ENCODE assay signal across 8 mouse cellular contexts in the genomic region with DNA sequence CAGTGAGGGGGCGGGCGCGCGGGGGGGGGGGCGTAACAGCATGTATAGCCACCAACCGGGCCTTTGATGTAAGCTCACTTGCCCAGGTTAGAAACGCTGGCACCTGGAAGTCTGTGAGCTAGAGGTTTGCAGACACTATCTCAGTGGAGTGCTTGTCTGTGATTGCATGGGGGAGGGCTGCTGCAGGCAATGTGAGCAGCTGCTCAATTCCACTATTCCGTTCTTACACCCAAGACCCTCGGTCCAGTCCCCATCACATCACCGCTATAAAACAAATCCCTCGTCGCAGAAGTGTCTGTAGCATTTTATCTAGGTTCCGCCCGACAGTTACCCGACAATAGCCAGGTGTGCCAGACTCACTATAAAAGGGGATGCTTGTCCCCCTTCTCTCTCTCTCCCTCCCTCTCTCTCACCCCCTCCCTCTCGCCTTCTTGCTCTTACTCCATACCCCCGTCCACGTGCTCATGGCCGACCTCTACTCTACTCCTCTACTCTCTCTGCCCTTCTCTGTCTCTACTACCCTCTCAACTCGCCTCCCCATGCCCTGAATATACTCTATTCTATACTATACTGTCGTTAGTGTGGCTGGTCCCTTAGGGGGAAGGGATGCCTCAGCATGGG.
DNase-seq lines count a peak whose midpoint lies in the region; ATAC-seq and TF ChIP-seq lines count a peak whose summit lies in the region.

No protein-coding gene starts in this region.

- H3K27me3 ChIP-seq in hindbrain, embryonic 13.5 days, result peaks cover 40% of the 10 kb centered on the region; the same call in 1 of the 2 replicates
- H3K27me3 ChIP-seq in liver, embryonic 16.5 days (ENCODE audit: control insufficient read depth, insufficient read depth, low read depth, low read length), result no peaks in the 10 kb centered on the region; the same call in 1 of the 2 replicates

- peak; percentile 76 for ATAC-seq in hindbrain, embryonic 13.5 days (ENCODE audit: low FRiP score)
- no peak for ATAC-seq in liver, embryonic 16.5 days (ENCODE audit: low read depth)

- H3K27ac ChIP-seq in gastrocnemius, adult 2 months, result peak overlapping the region; percentile 83
- peak overlapping the region; percentile 97 for H3K27ac ChIP-seq in hindbrain, embryonic 13.5 days
- H3K27ac ChIP-seq in liver, embryonic 16.5 days (ENCODE audit: low read length), result no peak overlapping the region

- WGBS in hindbrain, embryonic 13.5 days, result 9% methylated on average over 20 of the region's 21 CpGs
- 14% methylated on average over 20 of the region's 21 CpGs for WGBS in liver, embryonic 16.5 days (ENCODE audit: insufficient replicate concordance)

- H3K4me2 ChIP-seq in hindbrain, embryonic 13.5 days, result peak overlapping the region; percentile 58
- H3K4me2 ChIP-seq in liver, embryonic 16.5 days (ENCODE audit: low read depth, low read length), result peak overlapping the region; percentile 55

- no peak for TF ChIP-seq CTCF in gastrocnemius, adult 2 months (IDR thresholded peaks at IDR 0.05)

- no peak for DNase-seq in gastrocnemius, adult 2 months
- no peak for DNase-seq in gastrocnemius, postnatal 36 days
- peak; percentile 17 for DNase-seq in 3T3-L1 (ENCODE audit: low read depth, low spot score)
- DNase-seq in cerebellum, postnatal 25 days, result peak; percentile 39 to 46
- peak; percentile 6 to 34 for DNase-seq in thymus, adult 18-20 months
- DNase-seq in spleen, adult 12 weeks (ENCODE audit: low spot score), result no peak

- H3K36me3 ChIP-seq in hindbrain, embryonic 13.5 days, result no peaks in the 10 kb centered on the region
- no peaks in the 10 kb centered on the region for H3K36me3 ChIP-seq in liver, embryonic 16.5 days (ENCODE audit: control insufficient read depth, insufficient read depth)

- peak overlapping the region; percentile 63 for H3K9ac ChIP-seq in hindbrain, embryonic 13.5 days
- no peak overlapping the region for H3K9ac ChIP-seq in liver, embryonic 16.5 days (ENCODE audit: low read depth, low read length)

- intact Hi-C loops in gastrocnemius, adult 2 months (cut with DNase I), result loop anchor here (5.0 to 10.0 kb wide), 2 partner anchors 61 to 124 kb away; a partner anchor contains a TSS
- intact Hi-C loops in gastrocnemius, postnatal 36 days (cut with DNase I), result no loop called here

- no peaks in the 10 kb centered on the region for H3K9me3 ChIP-seq in hindbrain, embryonic 13.5 days
- H3K9me3 ChIP-seq in liver, embryonic 16.5 days (replicated peaks; ENCODE audit: control insufficient read depth, low read length), result no peaks in the 10 kb centered on the region

- H3K4me3 ChIP-seq in gastrocnemius, adult 2 months, result peak overlapping the region; percentile 78
- peak overlapping the region; percentile 36 for H3K4me3 ChIP-seq in hindbrain, embryonic 13.5 days
- H3K4me3 ChIP-seq in liver, embryonic 16.5 days (ENCODE audit: low read depth, low read length), result peak overlapping the region; percentile 49

- H3K4me1 ChIP-seq in hindbrain, embryonic 13.5 days (replicated peaks), result peaks cover 25% of the 10 kb centered on the region
- no peaks in the 10 kb centered on the region; the same call in 1 of the 2 replicates for H3K4me1 ChIP-seq in liver, embryonic 16.5 days (ENCODE audit: control insufficient read depth, low read depth, low read length)

Comparison
In these comparisons a context has a peak if more than half of its experiments do, and no peak if none do; other contexts are left out.
1. DNase-seq: peak in 3T3-L1 (single experiment), cerebellum, postnatal 25 days (2 of 2) and thymus, adult 18-20 months (2 of 2); none in gastrocnemius, adult 2 months (single experiment), gastrocnemius, postnatal 36 days (0 of 2) and spleen, adult 12 weeks (single experiment).
2. Peak in every context shown above with its lines, with median percentiles within 50 percentile points of each other: H3K4me3 ChIP-seq.